Mouse (Mus musculus): ENCODE results near the gene Tmem131. TPM values are rescaled to one million over a fixed set of nuclear protein-coding genes. Genes with fewer than 3 reads are reported as not detected.
A peak's percentile ranks its signal among the peaks of the same experiment; 100 is the strongest.

Tmem131 gene
- polyA plus RNA-seq, 1 experiment from 2014 or later = 12.2 TPM

- no peak for DNase-seq (ENCODE audit: low spot score)
- peaks cover 12% of the 10 kb centered on the region; the same call in 1 of the 2 replicates for H3K4me1 ChIP-seq (ENCODE audit: control insufficient read depth, insufficient read depth, low read length)
- no peaks in the 10 kb centered on the region for H3K36me3 ChIP-seq (ENCODE audit: control insufficient read depth, insufficient read depth, low read length)
- no peaks in the 10 kb centered on the region for H3K9me3 ChIP-seq (replicated peaks; ENCODE audit: control insufficient read depth, low read length)
- no peak overlapping the region for H3K4me2 ChIP-seq (ENCODE audit: low read length)
- no peak overlapping the region for H3K9ac ChIP-seq (ENCODE audit: low read length)
- ATAC-seq = no peak
- H3K4me3 ChIP-seq (ENCODE audit: low read depth, low read length) = no peak overlapping the region
- 86% methylated on average over 2 of the region's 2 CpGs for WGBS
- H3K27ac ChIP-seq (ENCODE audit: low read depth, low read length) = no peak overlapping the region
- no peaks in the 10 kb centered on the region for H3K27me3 ChIP-seq (replicated peaks; ENCODE audit: control insufficient read depth, insufficient read depth, low read length)
Observed at GRCm38 (mm10) chr1:36924853-36925252, 18.6 kb downstream of the Tmem131 start.

- H3K27me3 ChIP-seq (replicated peaks; ENCODE audit: control insufficient read depth, insufficient read depth, low read length) = no peaks in the 10 kb centered on the region
- H3K4me1 ChIP-seq (ENCODE audit: control insufficient read depth, insufficient read depth, low read length) = peaks cover 12% of the 10 kb centered on the region; the same call in 1 of the 2 replicates
- DNase-seq (ENCODE audit: low spot score) (no peak), ATAC-seq (no peak)
- no peak overlapping the region for H3K4me2 ChIP-seq (ENCODE audit: low read length)
- H3K9ac ChIP-seq (ENCODE audit: low read length) = no peak overlapping the region
- H3K9me3 ChIP-seq (replicated peaks; ENCODE audit: control insufficient read depth, low read length) = no peaks in the 10 kb centered on the region
- H3K36me3 ChIP-seq (ENCODE audit: control insufficient read depth, insufficient read depth, low read length) = no peaks in the 10 kb centered on the region
- H3K4me3 ChIP-seq (ENCODE audit: low read depth, low read length) = no peak overlapping the region
- no peak overlapping the region for H3K27ac ChIP-seq (ENCODE audit: low read depth, low read length)
Observed at GRCm38 (mm10) chr1:36923911-36924310, 19.6 kb downstream of the Tmem131 start.

GRCm38 (mm10) chr1:36922623-36923421 lies 20.6 kb downstream of the Tmem131 start:
- no peak for ATAC-seq

GRCm38 (mm10) chr1:36921614-36922393 lies 21.7 kb downstream of the Tmem131 start:
- Histone ChIP-seq H3K27ac (ENCODE audit: low read depth, low read length) (no peak overlapping the region), H3K4me3 (ENCODE audit: low read depth, low read length) (no peak overlapping the region), H3K9ac (ENCODE audit: low read length) (no peak overlapping the region), H3K4me1 (ENCODE audit: control insufficient read depth, insufficient read depth, low read length) (peaks cover 12% of the 10 kb centered on the region; the same call in 1 of the 2 replicates), H3K36me3 (ENCODE audit: control insufficient read depth, insufficient read depth, low read length) (no peaks in the 10 kb centered on the region), H3K27me3 (replicated peaks; ENCODE audit: control insufficient read depth, insufficient read depth, low read length) (no peaks in the 10 kb centered on the region), H3K4me2 (ENCODE audit: low read length) (no peak overlapping the region), H3K9me3 (replicated peaks; ENCODE audit: control insufficient read depth, low read length) (no peaks in the 10 kb centered on the region)
- 75% methylated on average over 15 of the region's 15 CpGs for WGBS
- ATAC-seq (no peak), DNase-seq (ENCODE audit: low spot score) (no peak)

More at GRCm38 (mm10) chr1:36922623-36923421, 20.6 kb downstream of the Tmem131 start:
- Histone ChIP-seq H3K4me3 (ENCODE audit: low read depth, low read length) (no peak overlapping the region), H3K9ac (ENCODE audit: low read length) (no peak overlapping the region), H3K27me3 (replicated peaks; ENCODE audit: control insufficient read depth, insufficient read depth, low read length) (no peaks in the 10 kb centered on the region), H3K9me3 (replicated peaks; ENCODE audit: control insufficient read depth, low read length) (no peaks in the 10 kb centered on the region), H3K4me1 (ENCODE audit: control insufficient read depth, insufficient read depth, low read length) (peaks cover 12% of the 10 kb centered on the region; the same call in 1 of the 2 replicates), H3K27ac (ENCODE audit: low read depth, low read length) (no peak overlapping the region), H3K4me2 (ENCODE audit: low read length) (no peak overlapping the region), H3K36me3 (ENCODE audit: control insufficient read depth, insufficient read depth, low read length) (no peaks in the 10 kb centered on the region)
- 97% methylated on average over 4 of the region's 4 CpGs for WGBS
- DNase-seq (ENCODE audit: low spot score) = no peak

GRCm38 (mm10) chr1:36920726-36921125 lies 22.7 kb downstream of the Tmem131 start:
- Histone ChIP-seq H3K4me2 (ENCODE audit: low read length) (no peak overlapping the region), H3K9me3 (replicated peaks; ENCODE audit: control insufficient read depth, low read length) (no peaks in the 10 kb centered on the region), H3K36me3 (ENCODE audit: control insufficient read depth, insufficient read depth, low read length) (no peaks in the 10 kb centered on the region), H3K9ac (ENCODE audit: low read length) (no peak overlapping the region), H3K27me3 (replicated peaks; ENCODE audit: control insufficient read depth, insufficient read depth, low read length) (no peaks in the 10 kb centered on the region), H3K27ac (ENCODE audit: low read depth, low read length) (no peak overlapping the region), H3K4me1 (ENCODE audit: control insufficient read depth, insufficient read depth, low read length) (peaks cover 12% of the 10 kb centered on the region; the same call in 1 of the 2 replicates), H3K4me3 (ENCODE audit: low read depth, low read length) (no peak overlapping the region)
- DNase-seq (ENCODE audit: low spot score) (no peak), ATAC-seq (no peak)
- 81% methylated on average over 4 of the region's 4 CpGs for WGBS

- 45% methylated on average over 3 of the region's 3 CpGs for WGBS
- DNase-seq (ENCODE audit: low spot score) = peak; percentile 28
- peak overlapping the region; percentile 21; the same call in 1 of the 2 replicates for H3K27ac ChIP-seq (ENCODE audit: low read depth, low read length)
Observed at GRCm38 (mm10) chr1:36920154-36920716, 23.2 kb downstream of the Tmem131 start.

GRCm38 (mm10) chr1:36919728-36920127 lies 23.7 kb downstream of the Tmem131 start:
- DNase-seq (ENCODE audit: low spot score) = no peak
- Histone ChIP-seq H3K27ac (ENCODE audit: low read depth, low read length) (no peak overlapping the region), H3K4me3 (ENCODE audit: low read depth, low read length) (no peak overlapping the region), H3K27me3 (replicated peaks; ENCODE audit: control insufficient read depth, insufficient read depth, low read length) (no peaks in the 10 kb centered on the region), H3K9me3 (replicated peaks; ENCODE audit: control insufficient read depth, low read length) (no peaks in the 10 kb centered on the region), H3K36me3 (ENCODE audit: control insufficient read depth, insufficient read depth, low read length) (no peaks in the 10 kb centered on the region), H3K9ac (ENCODE audit: low read length) (no peak overlapping the region), H3K4me2 (ENCODE audit: low read length) (no peak overlapping the region), H3K4me1 (ENCODE audit: control insufficient read depth, insufficient read depth, low read length) (peaks cover 12% of the 10 kb centered on the region; the same call in 1 of the 2 replicates)
- no peak for ATAC-seq
- 91% methylated on average over 1 of the region's 1 CpGs for WGBS

More at GRCm38 (mm10) chr1:36920154-36920716, 23.2 kb downstream of the Tmem131 start:
- no peaks in the 10 kb centered on the region for H3K27me3 ChIP-seq (replicated peaks; ENCODE audit: control insufficient read depth, insufficient read depth, low read length)
- peaks cover 12% of the 10 kb centered on the region; the same call in 1 of the 2 replicates for H3K4me1 ChIP-seq (ENCODE audit: control insufficient read depth, insufficient read depth, low read length)
- no peak for ATAC-seq
- no peak overlapping the region for H3K4me2 ChIP-seq (ENCODE audit: low read length)
- H3K9me3 ChIP-seq (replicated peaks; ENCODE audit: control insufficient read depth, low read length) = no peaks in the 10 kb centered on the region
- H3K36me3 ChIP-seq (ENCODE audit: control insufficient read depth, insufficient read depth, low read length) = no peaks in the 10 kb centered on the region
- no peak overlapping the region for H3K4me3 ChIP-seq (ENCODE audit: low read depth, low read length)
- H3K9ac ChIP-seq (ENCODE audit: low read length) = no peak overlapping the region

GRCm38 (mm10) chr1:36917423-36917822 lies 26.0 kb downstream of the Tmem131 start:
- H3K9ac ChIP-seq (ENCODE audit: low read length) = no peak overlapping the region
- H3K27ac ChIP-seq (ENCODE audit: low read depth, low read length) = no peak overlapping the region
- no peak for ATAC-seq
- WGBS = 92% methylated on average over 1 of the region's 1 CpGs
- no peak for DNase-seq (ENCODE audit: low spot score)
- H3K4me3 ChIP-seq (ENCODE audit: low read depth, low read length) = no peak overlapping the region
- H3K36me3 ChIP-seq (ENCODE audit: control insufficient read depth, insufficient read depth, low read length) = no peaks in the 10 kb centered on the region
- no peak overlapping the region for H3K4me2 ChIP-seq (ENCODE audit: low read length)
- H3K9me3 ChIP-seq (replicated peaks; ENCODE audit: control insufficient read depth, low read length) = no peaks in the 10 kb centered on the region
- no peaks in the 10 kb centered on the region for H3K27me3 ChIP-seq (replicated peaks; ENCODE audit: control insufficient read depth, insufficient read depth, low read length)
- H3K4me1 ChIP-seq (ENCODE audit: control insufficient read depth, insufficient read depth, low read length) = peaks cover 12% of the 10 kb centered on the region; the same call in 1 of the 2 replicates
